Mouse (Mus musculus) CH12.LX (cell line): ENCODE results near the gene Gstm6. TPM values are rescaled to one million over a fixed set of nuclear protein-coding genes. Genes with fewer than 3 reads are reported as not detected.

ENCODE experiments used
- DNase-seq: peaks from one replicate; pipeline ENCODE4 v3.0.0-alpha.2; 2013; ENCODE audit errors: extremely low read depth
- H3K27ac ChIP-seq: 2 replicates; pipeline ENCODE4 v1.5.1; 2012; ENCODE audit warnings: low read depth, mild to moderate bottlenecking, control low read depth, moderate library complexity; ENCODE audit not compliant: insufficient read depth
- H3K27me3 ChIP-seq: replicated peaks from 2 replicates; pipeline ENCODE3; 2012; ENCODE audit warnings: inconsistent platforms
- H3K36me3 ChIP-seq, 2 experiments: replicated peaks in 1 of 2; 2 replicates each; pipeline versions ENCODE3 to v1.6.1; 2012; ENCODE audit warnings: inconsistent platforms in 1 of 2, low read length in 1 of 2, mild to moderate bottlenecking in 1 of 2, mixed read lengths in 1 of 2, moderate library complexity in 1 of 2; ENCODE audit not compliant: control insufficient read depth in 1 of 2, insufficient read depth in 1 of 2
- H3K4me1 ChIP-seq, 2 experiments: 2 replicates each; pipeline ENCODE4 v1.6.1; 2012; ENCODE audit warnings: inconsistent platforms in 1 of 2, moderate library complexity in 1 of 2; ENCODE audit not compliant: insufficient read depth in 2 of 2, control insufficient read depth in 1 of 2
- H3K4me2 ChIP-seq: 2 replicates; pipeline ENCODE4 v1.6.1; 2012; ENCODE audit warnings: low read depth, mild to moderate bottlenecking, control low read depth; ENCODE audit not compliant: poor library complexity, insufficient read depth, severe bottlenecking
- H3K4me3 ChIP-seq, 3 experiments: fragments of 150-350 bp in 1 of 3; sonication (generic) in 1 of 3; replicated peaks in 1 of 3; 2 replicates each; pipeline versions ENCODE3 to v1.5.1; 2011 to 2012; ENCODE audit warnings: low read depth in 2 of 3, low read length in 2 of 3, mild to moderate bottlenecking in 2 of 3, moderate library complexity in 2 of 3, control low read depth in 1 of 3, improper control_type of control experiment in 1 of 3, inconsistent platforms in 1 of 3, mixed read lengths in 1 of 3; ENCODE audit not compliant: poor library complexity in 1 of 3
- H3K79me2 ChIP-seq: replicated peaks from 2 replicates; pipeline ENCODE4 v1.6.1; 2012; ENCODE audit warnings: mild to moderate bottlenecking, moderate library complexity; ENCODE audit not compliant: control insufficient read depth, poor library complexity, insufficient read depth, severe bottlenecking; ENCODE audit errors: extremely low read depth
- H3K9ac ChIP-seq: 2 replicates; pipeline ENCODE4 v1.6.1; 2012; ENCODE audit warnings: low read depth, mild to moderate bottlenecking, control low read depth, moderate library complexity; ENCODE audit not compliant: insufficient read depth
- H3K9me3 ChIP-seq: replicated peaks from 2 replicates; pipeline ENCODE3; 2012; ENCODE audit warnings: low read length, inconsistent platforms, mixed read lengths
- CHD1 ChIP-seq: IDR thresholded peaks from 2 replicates; pipeline ENCODE4 v1.6.1; 2012; ENCODE audit warnings: low read depth, low read length, improper control_type of control experiment, inconsistent platforms
- CTCF ChIP-seq, 2 experiments: IDR thresholded peaks in 1 of 2; conservative IDR thresholded peaks in 1 of 2; 2 replicates each; pipeline ENCODE4 v1.5.1; 2011 to 2012; ENCODE audit warnings: low read depth in 2 of 2, low read length in 2 of 2, improper control_type of control experiment in 1 of 2, inconsistent platforms in 1 of 2, mild to moderate bottlenecking in 1 of 2, moderate library complexity in 1 of 2
- E2F4 ChIP-seq: IDR thresholded peaks from 2 replicates; pipeline ENCODE4 v1.6.1; 2011; ENCODE audit warnings: low read depth, low read length, improper control_type of control experiment; ENCODE audit not compliant: insufficient replicate concordance
- ETS1 ChIP-seq: conservative IDR thresholded peaks from 2 replicates; pipeline ENCODE4 v1.6.1; 2012; ENCODE audit warnings: low read depth, mild to moderate bottlenecking, inconsistent platforms, low read length, improper control_type of control experiment, moderate library complexity
- GABPA ChIP-seq: IDR thresholded peaks from 2 replicates; pipeline ENCODE4 v1.6.1; 2012; ENCODE audit warnings: low read depth, low read length, improper control_type of control experiment, inconsistent platforms; ENCODE audit not compliant: insufficient replicate concordance
- HCFC1 ChIP-seq: IDR thresholded peaks from 2 replicates; pipeline ENCODE4 v1.6.1; 2012; ENCODE audit warnings: low read depth, mild to moderate bottlenecking, inconsistent platforms, low read length, improper control_type of control experiment
- IRF4 ChIP-seq: IDR thresholded peaks from 2 replicates; pipeline ENCODE4 v1.6.1; 2014; ENCODE audit warnings: low read depth, mild to moderate bottlenecking, inconsistent platforms, low read length, improper control_type of control experiment
- JUN ChIP-seq: IDR thresholded peaks from 2 replicates; pipeline ENCODE4 v1.6.1; 2011; ENCODE audit warnings: low read depth, mild to moderate bottlenecking, low read length, improper control_type of control experiment, moderate library complexity; ENCODE audit not compliant: insufficient read depth
- KAT2A ChIP-seq: IDR thresholded peaks from 2 replicates; pipeline ENCODE4 v1.6.1; 2012; ENCODE audit warnings: low read length, improper control_type of control experiment, inconsistent platforms; ENCODE audit not compliant: insufficient replicate concordance
- MAX ChIP-seq: IDR thresholded peaks from 2 replicates; pipeline ENCODE4 v1.6.1; 2011; ENCODE audit warnings: low read length, improper control_type of control experiment
- MEF2A ChIP-seq: IDR thresholded peaks from 2 replicates; pipeline ENCODE4 v1.6.1; 2014; ENCODE audit warnings: low read depth, mild to moderate bottlenecking, inconsistent platforms, low read length, improper control_type of control experiment, borderline replicate concordance
- MXI1 ChIP-seq: IDR thresholded peaks from 2 replicates; pipeline ENCODE4 v1.6.1; 2011; ENCODE audit warnings: mild to moderate bottlenecking, low read depth, low read length, improper control_type of control experiment
- MYC ChIP-seq: IDR thresholded peaks from 2 replicates; pipeline ENCODE4 v1.6.1; 2011; ENCODE audit warnings: low read depth, mild to moderate bottlenecking, improper control_type of control experiment, low read length
- POLR2A ChIP-seq: IDR thresholded peaks from 2 replicates; pipeline ENCODE4 v1.6.1; 2011; ENCODE audit warnings: low read depth, mild to moderate bottlenecking, improper control_type of control experiment, low read length
- POLR2AphosphoS2 ChIP-seq: IDR thresholded peaks from 2 replicates; pipeline ENCODE4 v1.6.1; 2011; ENCODE audit warnings: low read depth, low read length, improper control_type of control experiment
- TCF12 ChIP-seq: IDR thresholded peaks from 2 replicates; pipeline ENCODE4 v1.6.1; 2014; ENCODE audit warnings: low read depth, mild to moderate bottlenecking, inconsistent platforms, low read length, improper control_type of control experiment
- UBTF ChIP-seq: IDR thresholded peaks from 2 replicates; pipeline ENCODE4 v1.6.1; 2012; ENCODE audit warnings: low read depth, mild to moderate bottlenecking, inconsistent platforms, low read length, improper control_type of control experiment, moderate library complexity
- USF1 ChIP-seq: IDR thresholded peaks from 2 replicates; pipeline ENCODE4 v1.6.1; 2014; ENCODE audit warnings: low read depth, mild to moderate bottlenecking, inconsistent platforms, low read length, improper control_type of control experiment
- USF2 ChIP-seq: conservative IDR thresholded peaks from 2 replicates; pipeline ENCODE4 v1.6.1; 2011; ENCODE audit warnings: low read depth, low read length, improper control_type of control experiment
- ZMIZ1 ChIP-seq: IDR thresholded peaks from 2 replicates; pipeline ENCODE4 v1.6.1; 2012; ENCODE audit warnings: low read depth, mild to moderate bottlenecking, inconsistent platforms, low read length, improper control_type of control experiment
- ZNF384 ChIP-seq: IDR thresholded peaks from 2 replicates; pipeline ENCODE4 v1.6.1; 2012; ENCODE audit warnings: low read depth, low read length, improper control_type of control experiment, inconsistent platforms
- dilution Hi-C: fragments of 300-500 bp; cut with MboI; formaldehyde crosslinking; loops from 2 replicates; pipeline ENCODE4 v1.14.3; 2020; ENCODE audit warnings: low sequenced_read_pairs; ENCODE audit not compliant: extremely low pct_unique_long_range_greater_than_20kb, extremely low pct_ligation_motif_present
- in situ Hi-C: fragments of 300-500 bp; cut with MboI; formaldehyde crosslinking; loops from 3 replicates; pipeline ENCODE4 v1.14.3; 2019; ENCODE audit warnings: low sequenced_read_pairs, low pct_ligation_motif_present, low pct_unique_long_range_greater_than_20kb, mixed read lengths
- polyA plus RNA-seq: library from polyadenylated mRNA; unstranded; fragments of >175 nt; gene quantifications from 2 replicates; pipeline ENCODE4 v1.2.1, GENCODE M21; 2012; ENCODE audit warnings: low read depth; ENCODE audit not compliant: insufficient read length
- total RNA-seq, 2 experiments: library from RNA; depleted of rRNA; stranded (reverse); fragments of 300-350 nt in 1 of 2; fragments of >200 nt in 1 of 2; gene quantifications; 2 replicates each; pipeline ENCODE4 v1.2.3; 2012 to 2014

Gstm6 gene
- total and polyA plus RNA-seq, 3 experiments: 0.17 to 0.44 (median 0.35) TPM

DNA sequence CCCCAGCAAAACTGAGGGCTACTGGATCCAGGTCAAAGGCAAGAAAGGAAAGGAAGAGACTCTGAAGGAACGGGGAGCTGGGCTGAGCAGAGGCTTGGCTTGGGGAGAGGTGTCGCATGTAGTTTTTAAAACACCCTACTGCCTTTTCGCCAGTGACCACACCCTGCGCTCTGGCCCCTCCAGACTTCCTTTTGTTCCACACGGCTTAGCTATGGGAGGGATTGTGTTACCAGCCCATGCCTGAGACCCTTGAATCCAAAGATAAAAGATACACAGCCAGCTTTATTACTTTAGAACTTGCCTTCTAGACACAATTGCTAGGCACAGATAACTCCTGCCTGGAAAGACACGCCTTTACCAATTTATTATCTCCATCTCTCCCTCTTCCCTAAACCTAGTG lies 37.6 kb downstream of the Gstm6 start:
- Histone ChIP-seq H3K4me1 (no peaks in the 10 kb centered on the region), H3K79me2 (no peaks in the 10 kb centered on the region), H3K36me3 (no peaks in the 10 kb centered on the region), H3K27me3 (peaks cover 65% of the 10 kb centered on the region), H3K9me3 (no peaks in the 10 kb centered on the region), H3K4me2 (no peak overlapping the region), H3K27ac (no peak overlapping the region), H3K4me3 (no peak overlapping the region), H3K9ac (no peak overlapping the region)
- dilution Hi-C loops (no loop called here), in situ Hi-C loops (no loop called here)
- DNase-seq: no peak
- TF ChIP-seq POLR2AphosphoS2: no peak
- no peak for TF ChIP-seq ZMIZ1
- no peak for TF ChIP-seq CTCF (conservative IDR thresholded peaks at IDR 0.05 in 1 of 2, IDR thresholded peaks at IDR 0.05 in 1 of 2; ENCODE audit: low read depth in 2 of 2, low read length in 2 of 2)
- no peak for TF ChIP-seq USF1
- TF ChIP-seq MAX: no peak
- TF ChIP-seq JUN: no peak
- TF ChIP-seq MYC: no peak
- TF ChIP-seq POLR2A: no peak
- TF ChIP-seq USF2: no peak
- no peak for TF ChIP-seq MXI1
- no peak for TF ChIP-seq MEF2A
- TF ChIP-seq ETS1: no peak
- no peak for TF ChIP-seq GABPA
- TF ChIP-seq UBTF: no peak
- no peak for TF ChIP-seq KAT2A
- no peak for TF ChIP-seq HCFC1
- no peak for TF ChIP-seq ZNF384
- TF ChIP-seq TCF12: no peak

DNA sequence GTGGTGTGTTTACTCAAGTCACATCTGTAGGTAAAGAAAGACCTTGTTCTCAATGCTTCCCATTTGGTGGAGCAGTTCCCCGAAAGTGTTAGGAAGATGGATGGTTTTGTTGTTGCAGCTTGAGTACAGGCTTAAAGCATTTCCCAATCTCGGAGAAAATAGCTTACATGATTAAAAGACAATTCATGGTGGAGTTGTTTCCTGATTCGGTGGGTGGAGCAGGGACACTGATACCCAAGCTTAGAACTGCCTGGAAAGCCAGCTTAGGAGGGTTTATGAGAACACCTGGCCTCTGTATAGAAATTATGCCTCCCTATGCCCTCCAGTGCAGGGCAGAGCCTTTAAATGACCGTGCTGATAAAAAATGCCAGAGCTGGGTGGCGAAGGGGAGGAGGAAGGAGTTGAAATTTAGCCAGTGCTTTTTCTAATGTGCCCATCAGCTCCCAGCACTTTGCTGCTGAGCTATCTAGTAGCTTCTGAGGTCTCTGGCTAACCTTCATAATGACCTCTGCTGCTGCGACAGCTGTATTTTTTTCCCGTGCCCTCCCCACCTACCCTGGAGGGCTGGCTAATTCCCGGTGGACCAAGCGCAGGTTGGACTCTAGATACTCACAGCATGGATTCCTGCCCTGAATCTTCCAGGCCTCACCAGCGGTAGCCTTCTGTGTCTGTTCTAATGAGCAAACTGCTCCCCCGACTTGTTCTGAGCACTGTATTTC lies 42.4 kb downstream of the Gstm6 start:
- Histone ChIP-seq H3K27me3 (peaks cover 59% of the 10 kb centered on the region), H3K4me2 (no peak overlapping the region), H3K4me1 (no peaks in the 10 kb centered on the region), H3K36me3 (no peaks in the 10 kb centered on the region), H3K9me3 (no peaks in the 10 kb centered on the region), H3K4me3 (no peak overlapping the region), H3K27ac (no peak overlapping the region), H3K79me2 (no peaks in the 10 kb centered on the region), H3K9ac (no peak overlapping the region)
- DNase-seq: no peak
- dilution Hi-C loops (no loop called here), in situ Hi-C loops (no loop called here)
- no peak for TF ChIP-seq MEF2A
- TF ChIP-seq HCFC1: no peak
- TF ChIP-seq JUN: no peak
- no peak for TF ChIP-seq IRF4
- no peak for TF ChIP-seq E2F4
- TF ChIP-seq MAX: no peak
- no peak for TF ChIP-seq CHD1
